Mouse (Mus musculus): ENCODE measurements at regions not wholly inside any gene's neighbourhood (a gene's known extent, or its start where the extent isn't known, plus 50 kb on each side); places are given as distances from the start of the nearest gene placed in this dataset.

DNA sequence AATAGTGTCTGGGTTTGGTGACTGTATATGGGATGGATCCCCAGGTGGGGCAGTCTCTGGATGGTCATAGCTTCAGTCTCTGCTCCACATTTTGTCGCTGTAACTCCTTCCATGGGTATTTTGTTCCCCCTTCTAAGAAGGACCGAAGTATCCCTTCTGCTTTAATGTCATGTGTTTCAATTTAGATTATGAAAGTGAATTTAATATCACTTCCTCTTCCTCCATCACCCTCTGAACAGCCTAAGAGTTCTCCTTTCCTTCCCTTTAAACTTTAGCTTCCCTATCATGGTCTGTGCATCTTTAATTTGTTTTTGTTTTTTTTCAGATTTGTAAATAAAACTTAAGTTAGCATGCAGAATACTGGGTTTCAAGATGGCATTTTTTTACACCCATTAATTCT is 211.0 kb upstream of the Phyhipl start:
- Histone ChIP-seq H3K4me3 (replicated peaks) (no peak overlapping the region), H3K4me2 (replicated peaks) (no peak overlapping the region), H3K36me3 (no peaks in the 10 kb centered on the region), H3K9me3 (replicated peaks) (no peaks in the 10 kb centered on the region), H3K27ac (replicated peaks) (no peak overlapping the region), H3K9ac (no peak overlapping the region), H3K27me3 (no peaks in the 10 kb centered on the region), H3K4me1 (no peaks in the 10 kb centered on the region)
- ATAC-seq (ENCODE audit: insufficient number of reproducible peaks, low FRiP score, low TSS enrichment, low read depth) = no peak
- WGBS = 87% methylated on average over 2 of the region's 2 CpGs

GRCm38 (mm10) chr10:70864650-70865049 is 208.9 kb upstream of the Phyhipl start:
- no peak overlapping the region for H3K4me2 ChIP-seq (replicated peaks)
- H3K4me1 ChIP-seq = peaks cover 10% of the 10 kb centered on the region
- H3K27ac ChIP-seq (replicated peaks) = no peak overlapping the region
- H3K9ac ChIP-seq = no peak overlapping the region
- 86% methylated on average over 5 of the region's 5 CpGs for WGBS
- no peak for ATAC-seq (ENCODE audit: insufficient number of reproducible peaks, low FRiP score, low TSS enrichment, low read depth)
- H3K4me3 ChIP-seq (replicated peaks) = no peak overlapping the region
- H3K36me3 ChIP-seq = no peaks in the 10 kb centered on the region
- no peaks in the 10 kb centered on the region for H3K27me3 ChIP-seq
- H3K9me3 ChIP-seq (replicated peaks) = no peaks in the 10 kb centered on the region

DNA sequence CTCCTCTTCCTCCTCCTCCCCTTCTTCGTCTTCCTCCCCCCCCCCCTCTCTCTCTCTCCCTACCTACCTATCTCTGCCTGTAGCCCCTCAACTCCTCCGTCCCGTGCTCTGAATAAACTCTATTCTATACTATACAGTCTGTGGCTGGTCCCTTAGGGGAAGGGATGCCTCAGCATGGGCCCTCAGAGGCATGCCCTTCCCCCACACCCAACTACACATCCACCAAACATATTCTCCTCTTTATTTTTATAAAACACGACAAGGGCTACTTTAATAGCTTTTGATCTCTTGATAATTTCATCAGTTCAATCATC is 206.2 kb upstream of the Phyhipl start:
- 50% methylated on average over 4 of the region's 4 CpGs for WGBS
- no peaks in the 10 kb centered on the region for H3K27me3 ChIP-seq
- H3K9me3 ChIP-seq (replicated peaks) = no peaks in the 10 kb centered on the region
- no peak overlapping the region for H3K9ac ChIP-seq
- ATAC-seq (ENCODE audit: insufficient number of reproducible peaks, low FRiP score, low TSS enrichment, low read depth) = no peak
- no peaks in the 10 kb centered on the region for H3K36me3 ChIP-seq
- peaks cover 10% of the 10 kb centered on the region for H3K4me1 ChIP-seq
- H3K4me3 ChIP-seq (replicated peaks) = no peak overlapping the region
- H3K4me2 ChIP-seq (replicated peaks) = no peak overlapping the region
- no peak overlapping the region for H3K27ac ChIP-seq (replicated peaks)

DNA sequence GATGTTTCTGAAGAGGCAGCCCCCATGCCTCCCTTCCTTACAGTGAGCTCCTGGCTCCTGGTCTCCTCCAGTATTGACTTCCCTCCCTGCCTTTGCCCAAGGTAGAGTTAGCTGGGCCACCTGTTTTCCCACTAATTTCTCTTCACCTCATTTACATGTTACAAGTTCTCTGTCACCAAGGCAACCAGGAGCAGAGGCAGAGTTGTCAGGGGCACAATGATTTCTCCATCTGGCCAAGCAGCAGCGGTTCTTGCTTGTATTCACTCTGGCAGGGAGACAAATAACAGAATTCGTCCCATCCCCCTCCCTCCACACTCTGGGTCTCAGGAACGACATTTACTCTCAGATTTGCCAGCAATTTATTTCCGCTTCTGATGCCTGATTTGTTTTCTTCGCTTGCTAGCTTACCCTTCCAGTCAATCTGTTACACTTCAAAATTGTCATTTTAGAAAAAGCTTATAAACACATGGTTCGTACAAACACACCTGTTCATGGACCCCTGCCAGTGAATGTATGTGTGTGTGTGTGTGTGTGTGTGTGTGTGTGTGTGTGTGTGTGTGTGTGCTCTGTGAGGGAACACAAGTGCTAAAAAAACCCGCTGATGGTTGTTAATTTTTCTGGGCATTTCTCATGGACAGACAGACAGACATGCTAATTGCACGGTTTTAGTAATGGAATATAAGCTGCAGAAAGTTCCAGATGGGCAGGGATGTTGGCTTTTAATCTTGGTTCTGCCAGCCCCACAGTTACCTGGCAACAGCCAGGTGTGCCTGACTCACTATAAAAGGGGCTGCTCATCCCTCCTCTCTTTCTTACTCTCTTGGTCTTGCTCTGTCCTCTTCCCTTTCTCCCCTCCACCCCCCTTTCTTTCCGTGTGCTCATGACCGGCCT is 205.6 kb upstream of the Phyhipl start:
- no peak for ATAC-seq (ENCODE audit: insufficient number of reproducible peaks, low FRiP score, low TSS enrichment, low read depth)
- WGBS = 34% methylated on average over 10 of the region's 10 CpGs
- Histone ChIP-seq H3K27ac (replicated peaks) (no peak overlapping the region), H3K27me3 (no peaks in the 10 kb centered on the region), H3K4me2 (replicated peaks) (no peak overlapping the region), H3K9me3 (replicated peaks) (no peaks in the 10 kb centered on the region), H3K9ac (no peak overlapping the region), H3K36me3 (no peaks in the 10 kb centered on the region), H3K4me1 (peaks cover 10% of the 10 kb centered on the region), H3K4me3 (replicated peaks) (no peak overlapping the region)

DNA sequence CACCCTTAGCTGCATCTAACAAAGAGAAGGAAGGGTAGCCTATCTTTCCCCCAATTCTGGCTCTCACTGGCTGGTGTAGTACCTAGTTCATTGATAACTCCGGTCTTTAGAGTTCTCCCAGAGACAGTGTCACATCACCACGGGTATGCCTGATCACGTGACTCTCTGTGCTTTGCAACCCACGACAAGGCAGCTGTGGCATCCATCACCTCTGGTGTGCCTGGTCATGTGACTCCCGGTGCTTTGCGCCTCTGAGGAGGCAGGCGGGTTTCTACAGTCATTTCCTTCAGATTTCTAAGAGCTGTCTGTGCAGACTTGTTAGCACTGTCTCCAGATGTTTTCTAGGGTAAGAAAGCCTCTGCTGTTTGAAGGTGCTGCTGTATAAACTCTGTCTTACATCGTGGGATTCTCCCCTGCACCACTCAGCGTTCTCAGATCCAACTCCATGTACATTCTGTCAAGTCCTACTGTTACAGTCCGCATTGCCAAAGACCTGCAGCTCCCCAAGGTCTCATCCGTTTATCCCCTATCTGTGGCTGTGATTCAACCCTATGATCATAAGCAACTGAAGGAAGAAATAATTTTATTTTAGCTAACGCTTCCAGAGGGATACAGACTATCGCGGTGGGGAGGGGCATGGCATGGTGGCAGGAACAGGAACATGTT is 201.5 kb upstream of the Phyhipl start:
- H3K27ac ChIP-seq (replicated peaks) = no peak overlapping the region
- no peak overlapping the region for H3K9ac ChIP-seq
- H3K27me3 ChIP-seq = no peaks in the 10 kb centered on the region
- H3K4me3 ChIP-seq (replicated peaks) = no peak overlapping the region
- 72% methylated on average over 14 of the region's 14 CpGs for WGBS
- no peak overlapping the region for H3K4me2 ChIP-seq (replicated peaks)
- no peaks in the 10 kb centered on the region for H3K9me3 ChIP-seq (replicated peaks)
- peaks cover 10% of the 10 kb centered on the region for H3K4me1 ChIP-seq
- ATAC-seq (ENCODE audit: insufficient number of reproducible peaks, low FRiP score, low TSS enrichment, low read depth) = no peak
- no peaks in the 10 kb centered on the region for H3K36me3 ChIP-seq

DNA sequence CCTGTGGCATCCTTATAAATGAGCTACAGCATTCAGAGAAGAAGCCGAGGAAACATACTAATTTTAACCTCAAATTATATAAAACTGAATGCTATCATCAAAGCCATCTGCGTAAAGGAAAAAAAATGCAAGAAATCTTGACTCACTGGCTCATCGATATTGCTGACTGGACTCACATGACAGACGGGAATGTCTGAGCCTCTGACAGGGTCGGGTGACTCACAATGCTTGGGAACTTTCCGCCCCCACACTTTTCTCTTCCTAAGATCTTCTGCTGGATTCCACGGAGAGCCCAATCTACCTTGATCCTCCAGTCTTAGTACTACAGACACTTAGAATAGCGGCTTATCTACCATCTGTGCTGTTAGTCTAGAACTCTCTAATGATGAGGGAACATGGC is 200.2 kb upstream of the Phyhipl start:
- ATAC-seq (ENCODE audit: insufficient number of reproducible peaks, low FRiP score, low TSS enrichment, low read depth) = no peak
- Histone ChIP-seq H3K27me3 (no peaks in the 10 kb centered on the region), H3K36me3 (no peaks in the 10 kb centered on the region), H3K4me1 (peaks cover 4% of the 10 kb centered on the region), H3K4me2 (replicated peaks) (no peak overlapping the region), H3K9me3 (replicated peaks) (no peaks in the 10 kb centered on the region), H3K4me3 (replicated peaks) (no peak overlapping the region), H3K27ac (replicated peaks) (no peak overlapping the region), H3K9ac (no peak overlapping the region)
- WGBS = 68% methylated on average over 8 of the region's 8 CpGs

- H3K4me2 ChIP-seq (replicated peaks) = no peak overlapping the region
- no peaks in the 10 kb centered on the region for H3K4me1 ChIP-seq
- no peaks in the 10 kb centered on the region for H3K27me3 ChIP-seq
- H3K27ac ChIP-seq (replicated peaks) = no peak overlapping the region
- H3K9ac ChIP-seq = no peak overlapping the region
- ATAC-seq (ENCODE audit: insufficient number of reproducible peaks, low FRiP score, low TSS enrichment, low read depth) = no peak
- no peaks in the 10 kb centered on the region for H3K9me3 ChIP-seq (replicated peaks)
- H3K36me3 ChIP-seq = no peaks in the 10 kb centered on the region
- 93% methylated on average over 4 of the region's 4 CpGs for WGBS
- H3K4me3 ChIP-seq (replicated peaks) = no peak overlapping the region
Observed at GRCm38 (mm10) chr10:70853614-70854013, 197.8 kb upstream of the Phyhipl start.

GRCm38 (mm10) chr10:70848141-70848540 is 192.4 kb upstream of the Phyhipl start:
- Histone ChIP-seq H3K4me1 (no peaks in the 10 kb centered on the region), H3K9ac (no peak overlapping the region), H3K4me2 (replicated peaks) (no peak overlapping the region), H3K27me3 (no peaks in the 10 kb centered on the region), H3K4me3 (replicated peaks) (no peak overlapping the region), H3K27ac (replicated peaks) (no peak overlapping the region), H3K36me3 (no peaks in the 10 kb centered on the region), H3K9me3 (replicated peaks) (no peaks in the 10 kb centered on the region)
- 82% methylated on average over 5 of the region's 5 CpGs for WGBS
- ATAC-seq (ENCODE audit: insufficient number of reproducible peaks, low FRiP score, low TSS enrichment, low read depth) = no peak

- Histone ChIP-seq H3K9me3 (replicated peaks) (no peaks in the 10 kb centered on the region), H3K4me2 (replicated peaks) (no peak overlapping the region), H3K36me3 (no peaks in the 10 kb centered on the region), H3K27me3 (no peaks in the 10 kb centered on the region), H3K27ac (replicated peaks) (no peak overlapping the region), H3K9ac (no peak overlapping the region), H3K4me3 (replicated peaks) (no peak overlapping the region), H3K4me1 (no peaks in the 10 kb centered on the region)
- WGBS = 58% methylated on average over 3 of the region's 3 CpGs
- no peak for ATAC-seq (ENCODE audit: insufficient number of reproducible peaks, low FRiP score, low TSS enrichment, low read depth)
Observed at GRCm38 (mm10) chr10:70847341-70847882, 191.6 kb upstream of the Phyhipl start.

DNA sequence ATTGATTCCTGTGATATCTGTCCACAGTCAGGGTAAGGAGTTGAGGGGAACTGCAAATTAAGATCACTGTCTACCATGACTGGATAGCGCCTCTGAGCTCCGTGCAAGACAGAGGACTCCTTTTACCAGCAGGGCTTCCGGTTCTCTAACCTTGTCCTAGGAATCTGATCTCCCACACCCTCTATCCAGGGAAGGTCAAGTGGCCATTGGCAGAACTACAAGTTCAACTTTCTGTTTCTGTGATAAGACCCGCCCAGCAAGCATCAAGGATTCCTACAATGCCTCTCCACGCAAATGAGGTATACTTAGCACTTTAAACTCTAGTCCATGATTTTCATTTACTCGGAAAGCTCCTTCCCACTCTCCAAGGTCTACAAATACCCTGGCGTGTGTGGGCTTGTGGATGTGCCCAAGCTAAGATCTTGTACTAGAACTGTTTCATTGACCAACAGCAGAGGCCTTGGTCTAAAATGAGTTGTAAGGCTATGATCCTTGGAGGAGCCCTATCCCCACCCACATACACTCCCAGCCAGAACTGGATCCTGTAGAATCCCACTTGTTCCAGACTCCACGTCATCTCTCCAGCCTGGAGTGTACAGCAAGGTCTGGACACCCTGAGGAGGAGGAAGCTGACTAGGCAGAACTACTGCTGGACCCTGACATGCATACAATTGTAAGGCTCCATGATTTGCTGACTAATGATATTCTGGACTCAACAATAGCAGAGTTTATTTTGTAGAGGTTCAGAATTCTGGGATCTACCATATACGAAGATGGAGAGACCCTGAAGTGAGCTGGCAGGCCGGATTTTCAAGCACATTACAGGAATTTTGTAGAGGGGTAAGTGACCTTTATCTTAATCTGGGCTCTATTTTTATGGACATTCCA is 190.8 kb upstream of the Phyhipl start:
- WGBS = 89% methylated on average over 10 of the region's 10 CpGs
- Histone ChIP-seq H3K4me3 (replicated peaks) (no peak overlapping the region), H3K27me3 (no peaks in the 10 kb centered on the region), H3K36me3 (no peaks in the 10 kb centered on the region), H3K4me1 (no peaks in the 10 kb centered on the region), H3K9ac (no peak overlapping the region), H3K27ac (replicated peaks) (no peak overlapping the region), H3K4me2 (replicated peaks) (no peak overlapping the region), H3K9me3 (replicated peaks) (no peaks in the 10 kb centered on the region)
- ATAC-seq (ENCODE audit: insufficient number of reproducible peaks, low FRiP score, low TSS enrichment, low read depth) = no peak

GRCm38 (mm10) chr10:70843848-70844247 is 188.1 kb upstream of the Phyhipl start:
- H3K27ac ChIP-seq (replicated peaks) = no peak overlapping the region
- H3K4me1 ChIP-seq = no peaks in the 10 kb centered on the region
- H3K27me3 ChIP-seq = no peaks in the 10 kb centered on the region
- H3K36me3 ChIP-seq = no peaks in the 10 kb centered on the region
- no peaks in the 10 kb centered on the region for H3K9me3 ChIP-seq (replicated peaks)
- H3K4me3 ChIP-seq (replicated peaks) = no peak overlapping the region
- 91% methylated on average over 2 of the region's 2 CpGs for WGBS
- no peak overlapping the region for H3K4me2 ChIP-seq (replicated peaks)
- no peak overlapping the region for H3K9ac ChIP-seq
- no peak for ATAC-seq (ENCODE audit: insufficient number of reproducible peaks, low FRiP score, low TSS enrichment, low read depth)

Data from embryonic facial prominence, embryonic 15.5 days (tissue).